Mouse (Mus musculus): Measurements from ENCODE around the gene Slc27a1. TPM values are rescaled to one million over a fixed set of nuclear protein-coding genes. Genes with fewer than 3 reads are reported as not detected.

Gene Slc27a1
- polyA plus RNA-seq (2012; rRNA removed): 6.8 and 7.5 TPM in 2 replicates

GRCm38 (mm10) chr8:71568387-71568937 is at the start of gene Slc27a1:
Gene Slc27a1, plus strand, starts transcription at chr8:71568882.

DNA sequence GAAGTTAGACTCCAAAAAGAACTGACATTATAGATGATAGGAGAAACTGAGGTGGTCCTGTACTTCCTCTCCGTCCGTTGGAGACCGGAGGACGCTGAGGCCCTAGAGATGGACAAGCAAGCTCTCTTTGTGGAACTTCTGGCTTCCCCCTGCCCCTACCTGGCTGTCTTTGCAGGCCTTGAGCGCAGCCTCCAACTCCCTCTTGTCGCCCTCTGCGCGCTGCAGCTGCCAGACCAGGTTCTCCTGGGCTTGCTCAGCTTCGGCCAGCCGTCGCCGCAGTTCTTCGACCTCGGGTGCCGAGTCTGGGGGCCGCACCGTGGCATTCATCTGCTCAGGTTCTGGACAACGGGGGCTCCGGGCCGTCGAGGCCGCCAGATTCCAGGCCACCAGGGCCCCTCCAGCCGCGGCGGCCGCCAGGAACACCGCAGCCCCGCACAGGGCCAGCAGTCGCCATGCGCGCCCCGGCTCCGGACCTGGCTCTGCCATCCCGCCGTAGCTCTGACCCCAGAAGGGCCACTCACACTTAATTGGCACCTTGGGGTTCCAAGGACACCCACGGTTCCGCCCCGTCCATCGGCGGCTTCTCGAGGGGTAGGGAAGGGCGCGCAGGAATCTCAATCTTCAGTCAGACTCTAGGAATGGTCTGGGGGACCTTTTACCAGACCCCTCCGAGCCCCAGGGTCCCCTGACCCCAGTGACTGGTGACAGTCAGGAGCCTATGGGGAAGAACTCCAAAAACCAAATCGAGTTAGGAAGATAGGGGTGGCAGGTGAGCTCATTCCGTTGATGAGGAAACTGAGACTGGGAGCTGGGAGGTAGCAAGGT is 43.2 kb upstream of the Slc27a1 start, which contains the start of gene Ccdc194:
TSS of gene Ccdc194 (minus strand) at position 486 of the 825 bp plus-strand sequence.

DNA sequence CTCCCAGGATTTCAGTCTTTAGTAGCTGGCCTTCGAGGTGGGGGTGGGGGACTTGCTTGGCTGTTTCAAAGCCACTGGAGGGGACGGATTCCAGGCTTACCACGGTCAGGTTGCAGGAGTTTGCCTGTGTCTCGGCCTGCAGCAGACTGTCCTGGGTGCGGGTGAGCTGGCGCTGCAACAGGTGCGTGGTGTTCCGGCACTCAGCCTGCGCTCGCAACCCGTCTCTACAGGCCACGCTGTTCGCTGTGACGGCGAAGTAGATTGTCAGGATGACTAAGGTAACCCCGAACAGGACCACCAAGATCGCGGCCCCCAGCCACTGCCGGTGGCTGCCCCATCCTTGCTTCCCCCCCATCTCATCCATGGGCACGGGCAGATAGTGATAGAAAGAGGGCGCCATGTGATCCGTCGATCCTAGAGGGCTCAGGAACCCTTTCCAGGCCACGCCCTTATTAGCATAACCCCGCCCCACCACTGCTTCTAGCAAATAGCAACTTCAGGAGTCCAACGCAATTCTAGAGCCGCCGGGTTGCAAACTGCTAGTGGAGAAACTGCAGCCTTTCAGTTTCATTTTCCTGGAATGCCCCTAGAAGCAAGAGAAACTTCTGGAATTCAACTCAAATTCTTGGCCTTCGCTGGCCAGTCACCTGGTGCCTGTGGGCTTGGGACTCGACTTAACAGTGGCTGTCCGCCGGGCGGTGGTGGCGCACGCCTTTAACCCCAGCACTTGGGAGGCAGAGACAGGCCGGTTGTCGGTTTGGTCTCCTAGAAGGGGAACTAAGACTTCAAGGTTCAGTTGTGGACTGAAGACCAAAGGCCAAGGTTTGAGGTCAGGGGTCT is 31.4 kb upstream of the Slc27a1 start, which contains the start of gene Bst2:
TSS of gene Bst2 (minus strand) at position 429 of the 840 bp plus-strand sequence.

DNA sequence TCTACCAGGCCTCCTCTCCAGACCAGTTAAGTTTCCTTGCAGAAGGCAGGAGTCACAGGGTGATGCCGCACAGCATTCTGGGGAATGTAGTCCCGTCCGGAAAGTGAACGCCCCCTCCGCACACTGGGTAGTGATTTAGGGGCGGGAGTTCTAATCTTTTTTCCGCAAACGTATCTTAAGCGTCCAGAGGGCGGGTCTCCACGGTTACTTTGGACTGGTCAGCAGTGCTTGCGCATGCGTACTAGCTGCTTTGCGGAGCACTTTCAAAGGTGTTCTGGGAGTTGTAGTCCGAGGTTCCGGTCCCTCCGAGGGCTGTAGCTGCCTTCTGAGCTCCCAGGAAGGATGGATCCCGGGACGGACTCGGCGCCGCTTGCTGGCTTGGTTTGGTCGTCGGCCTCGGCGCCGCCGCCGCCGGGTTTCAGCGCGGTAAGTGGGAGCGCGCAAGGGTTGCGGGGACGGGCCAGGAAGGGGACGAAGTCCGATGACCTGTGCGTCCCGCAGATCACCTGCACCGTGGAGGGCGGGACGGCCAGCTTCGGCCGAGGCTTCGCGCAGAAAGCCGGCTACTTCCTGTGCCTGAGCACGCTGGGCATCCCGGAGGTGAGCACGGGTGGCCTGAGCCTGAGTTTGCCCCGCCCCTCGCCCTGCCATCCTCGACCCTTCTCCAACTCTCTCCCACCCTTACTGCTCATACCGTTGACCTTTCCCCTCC is 25.9 kb upstream of the Slc27a1 start, which contains the start of gene Mvb12a:
TSS of gene Mvb12a (plus strand) at position 291 of the 712 bp plus-strand sequence.

DNA sequence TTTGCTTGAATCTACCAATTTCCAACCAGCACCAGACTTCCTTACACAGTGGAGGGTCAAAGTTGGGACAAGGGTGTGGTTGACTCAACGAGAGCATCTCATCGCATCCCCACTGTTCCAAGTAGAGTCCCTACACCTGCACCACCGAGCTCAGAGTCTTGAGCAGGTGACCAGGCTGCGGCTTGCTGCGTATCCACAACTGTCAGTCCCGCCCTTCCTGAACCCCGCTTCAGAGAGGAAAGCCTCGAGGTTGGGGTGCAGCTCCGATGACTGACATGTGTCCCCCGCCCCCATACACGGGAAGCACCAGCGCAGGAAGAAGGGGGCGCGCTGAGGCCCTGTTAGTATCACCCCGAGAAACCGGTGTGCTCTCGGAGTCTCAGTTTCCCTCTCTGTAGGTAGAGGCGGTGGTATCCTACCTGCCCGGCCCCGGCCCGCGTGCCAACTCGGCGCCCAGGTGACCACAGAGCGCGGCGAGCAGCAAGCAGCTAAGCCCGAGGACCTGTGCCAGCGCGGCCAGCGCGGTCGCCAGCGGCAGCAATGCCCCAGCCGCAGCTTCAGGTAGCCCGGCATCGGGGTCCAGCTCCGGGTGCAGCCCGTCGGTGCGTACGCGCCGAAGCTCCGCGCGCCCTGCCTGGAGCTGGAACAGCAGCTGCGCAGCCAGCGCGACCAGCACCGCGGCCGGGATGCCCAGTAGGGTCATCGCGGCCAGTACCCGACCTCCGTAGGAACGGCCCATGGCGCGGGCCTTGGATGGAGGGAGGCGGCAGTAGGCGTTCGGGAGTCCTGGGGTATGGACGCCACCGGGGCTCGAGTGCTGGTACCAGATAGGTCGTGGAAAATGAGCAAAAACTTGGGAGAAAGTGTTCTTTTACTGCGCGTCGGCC is 10.4 kb upstream of the Slc27a1 start, which contains the start of gene Tmem221:
TSS of gene Tmem221 (minus strand) at position 801 of the 887 bp plus-strand sequence.

DNA sequence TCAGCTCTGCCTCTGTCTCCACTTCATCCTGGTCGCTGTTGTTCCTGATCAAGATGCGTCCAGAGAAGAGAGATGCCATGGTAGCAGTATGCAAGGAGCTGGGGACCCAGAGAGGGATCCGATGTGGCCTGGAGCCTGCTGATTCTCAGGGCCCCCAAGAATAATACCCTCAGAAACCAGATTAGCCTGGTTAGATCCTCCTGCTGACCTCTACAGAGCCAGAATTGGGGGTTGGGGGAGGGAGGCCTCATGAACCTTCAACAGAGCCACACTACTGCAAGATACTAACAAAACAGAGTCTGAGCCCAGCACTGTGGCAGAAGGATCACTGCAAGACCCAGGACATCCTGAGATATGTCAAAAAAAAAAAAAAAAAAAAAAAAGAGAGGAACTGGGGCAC is 2.2 kb upstream of the Slc27a1 start, which contains the start of gene Nxnl1:
TSS of gene Nxnl1 (minus strand) at position 101 of the 400 bp plus-strand sequence.

GRCm38 (mm10) chr8:71591471-71592373 is 23.0 kb downstream of the Slc27a1 start, which contains the start of gene Pgls:
Gene Pgls, plus strand, starts transcription at chr8:71592176.

DNA sequence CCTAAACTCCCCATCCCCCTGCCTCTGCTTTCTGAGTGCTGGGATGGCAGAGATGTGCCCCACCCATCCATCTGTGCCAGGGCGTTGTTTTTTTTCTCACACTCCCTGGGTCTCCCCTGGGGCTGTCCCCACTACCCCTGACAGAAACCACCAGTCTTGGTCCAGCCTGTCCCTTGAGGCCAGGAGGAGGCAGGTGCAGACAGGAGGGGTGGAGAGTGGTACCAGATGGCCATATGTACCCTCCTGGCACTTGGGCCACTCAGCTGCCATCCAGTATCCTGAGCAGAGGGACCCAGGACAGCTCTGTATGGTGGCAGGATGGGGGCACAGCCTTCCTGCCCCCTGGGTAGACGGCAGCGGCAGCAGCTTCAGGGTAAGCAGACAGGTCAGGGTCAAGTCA is 28.8 kb downstream of the Slc27a1 start, which contains the start of gene Fam129c:
TSS of gene Fam129c (plus strand) at position 198 of the 400 bp plus-strand sequence.

DNA sequence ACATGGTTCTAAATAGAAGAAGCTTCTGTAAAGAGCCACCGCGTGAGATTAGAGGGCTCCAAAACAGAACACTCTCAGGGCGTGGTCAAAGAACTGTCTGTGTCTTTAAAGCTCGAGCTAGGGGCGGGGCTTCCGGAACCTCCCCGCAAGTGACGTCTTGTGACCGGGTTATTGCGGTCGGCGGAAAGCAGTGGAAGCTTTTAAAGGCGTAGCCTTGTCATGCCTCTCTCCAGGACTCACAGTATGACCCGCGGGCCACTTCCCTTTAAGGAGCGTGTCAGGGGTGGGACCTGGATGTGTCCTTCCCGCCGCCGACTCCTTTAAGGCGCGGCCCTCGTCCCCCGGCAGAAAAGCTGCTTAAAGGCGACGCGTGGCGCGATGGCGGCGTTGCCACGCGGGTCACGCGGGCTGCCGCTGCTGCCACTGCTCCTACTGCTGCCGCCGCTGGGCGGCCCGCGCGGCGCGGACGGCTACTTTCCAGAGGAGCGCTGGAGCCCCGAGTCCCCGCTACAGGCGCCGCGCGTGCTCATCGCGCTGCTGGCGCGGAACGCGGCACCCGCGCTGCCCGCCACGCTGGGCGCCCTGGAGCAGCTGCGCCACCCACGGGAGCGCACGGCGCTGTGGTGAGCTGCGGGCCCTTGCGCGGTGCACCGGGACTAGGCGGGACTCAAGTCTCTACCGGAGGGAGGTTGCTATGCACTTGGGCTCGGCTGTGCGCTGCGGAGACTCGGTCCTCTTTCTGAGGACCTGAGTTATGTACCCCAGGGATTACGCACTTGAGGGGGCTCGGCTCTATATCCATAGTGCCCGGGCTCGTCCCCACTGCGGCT is 42.4 kb downstream of the Slc27a1 start, which contains the start of gene Colgalt1:
TSS of gene Colgalt1 (plus strand) at position 177 of the 830 bp plus-strand sequence.

Other genes starting within 250 kb of the Slc27a1 start
- gene Use1, start 202.0 kb upstream of the Slc27a1 start, polyA plus RNA-seq (2012; rRNA removed): 58.7 and 64.8 TPM in 2 replicates
- 3.7 and 3.9 TPM in 2 replicates for gene Ocel1, start 197.6 kb upstream of the Slc27a1 start, polyA plus RNA-seq (2012; rRNA removed)
- 41.6 and 43.5 TPM in 2 replicates for gene Nr2f6, start 186.9 kb upstream of the Slc27a1 start, polyA plus RNA-seq (2012; rRNA removed)
- 7.7 and 10.4 TPM in 2 replicates for gene Ushbp1, start 173.1 kb upstream of the Slc27a1 start, polyA plus RNA-seq (2012; rRNA removed)
- gene Babam1, start 172.0 kb upstream of the Slc27a1 start, polyA plus RNA-seq (2012; rRNA removed): 52.9 and 54.8 TPM in 2 replicates
- gene Ankle1, start 162.9 kb upstream of the Slc27a1 start, polyA plus RNA-seq (2012; rRNA removed): 20.7 and 26.6 TPM in 2 replicates
- 5.5 and 5.9 TPM in 2 replicates for gene Abhd8, start 105.2 kb upstream of the Slc27a1 start, polyA plus RNA-seq (2012; rRNA removed)
- gene Mrpl34, start 103.9 kb upstream of the Slc27a1 start, polyA plus RNA-seq (2012; rRNA removed): 40.1 and 49.6 TPM in 2 replicates
- gene Dda1, start 99.7 kb upstream of the Slc27a1 start, polyA plus RNA-seq (2012; rRNA removed): 20.9 and 21.3 TPM in 2 replicates
- 1.9 and 2.2 TPM in 2 replicates for gene Ano8, start 82.9 kb upstream of the Slc27a1 start, polyA plus RNA-seq (2012; rRNA removed)
- gene Gtpbp3, start 80.8 kb upstream of the Slc27a1 start, polyA plus RNA-seq (2012; rRNA removed): 7.7 and 9.4 TPM in 2 replicates
- 22.0 and 24.1 TPM in 2 replicates for gene Plvap, start 57.1 kb upstream of the Slc27a1 start, polyA plus RNA-seq (2012; rRNA removed)
- 0.16 and 0.24 TPM in 2 replicates for gene Ccdc194, start 43.2 kb upstream of the Slc27a1 start, polyA plus RNA-seq (2012; rRNA removed)
- 137 and 184 TPM in 2 replicates for gene Bst2, start 31.4 kb upstream of the Slc27a1 start, polyA plus RNA-seq (2012; rRNA removed)
- 46.5 and 48.2 TPM in 2 replicates for gene Mvb12a, start 26.0 kb upstream of the Slc27a1 start, polyA plus RNA-seq (2012; rRNA removed)
- 0.49 and 0.64 TPM in 2 replicates for gene Tmem221, start 10.0 kb upstream of the Slc27a1 start, polyA plus RNA-seq (2012; rRNA removed)
- not detected in 2 replicates for gene Nxnl1, start 2.3 kb upstream of the Slc27a1 start, polyA plus RNA-seq (2012; rRNA removed)
- 63.9 and 74.3 TPM in 2 replicates for gene Pgls, start 23.3 kb downstream of the Slc27a1 start, polyA plus RNA-seq (2012; rRNA removed)
- gene Fam129c, start 28.8 kb downstream of the Slc27a1 start, polyA plus RNA-seq (2012; rRNA removed): 5.4 and 6.2 TPM in 2 replicates
- 49.9 and 57.5 TPM in 2 replicates for gene Colgalt1, start 42.1 kb downstream of the Slc27a1 start, polyA plus RNA-seq (2012; rRNA removed)
- gene Unc13a, start 102.9 kb downstream of the Slc27a1 start, polyA plus RNA-seq (2012; rRNA removed): 0.29 and 0.43 TPM in 2 replicates
- gene Jak3, start 107.4 kb downstream of the Slc27a1 start, polyA plus RNA-seq (2012; rRNA removed): 5.2 and 6.9 TPM in 2 replicates
- 2.1 and 2.4 TPM in 2 replicates for gene Insl3, start 120.3 kb downstream of the Slc27a1 start, polyA plus RNA-seq (2012; rRNA removed)
- 2.1 and 2.2 TPM in 2 replicates for gene B3gnt3, start 132.9 kb downstream of the Slc27a1 start, polyA plus RNA-seq (2012; rRNA removed)
- gene Fcho1, start 156.8 kb downstream of the Slc27a1 start, polyA plus RNA-seq (2012; rRNA removed): 22.6 and 26.5 TPM in 2 replicates